Mouse (Mus musculus) myocyte (in vitro differentiated cells): ENCODE data around the gene Zbtb34.

Source experiments
- CEBPB ChIP-seq: IDR thresholded peaks from 2 replicates; pipeline ENCODE4 v1.6.1; 2011; ENCODE audit warnings: mild to moderate bottlenecking, moderate library complexity; ENCODE audit not compliant: poor library complexity, insufficient read depth, severe bottlenecking
- E2F4 ChIP-seq: IDR thresholded peaks from one replicate; pipeline ENCODE4 v1.6.1; 2011; ENCODE audit warnings: mild to moderate bottlenecking, control low read depth, moderate library complexity; ENCODE audit not compliant: insufficient read depth
- MAX ChIP-seq: IDR thresholded peaks from one replicate; pipeline ENCODE4 v1.6.1; 2011; ENCODE audit warnings: low read depth, mild to moderate bottlenecking, control low read depth
- MYOD1 ChIP-seq, 3 experiments: IDR thresholded peaks; one replicate each; pipeline ENCODE4 v1.6.1; 2011; ENCODE audit warnings: control low read depth in 2 of 3, low read depth in 2 of 3, mild to moderate bottlenecking in 2 of 3, moderate library complexity in 1 of 3; ENCODE audit not compliant: insufficient read length in 2 of 3, control insufficient read depth in 1 of 3
- POLR2A ChIP-seq: IDR thresholded peaks from one replicate; pipeline ENCODE4 v1.6.1; 2011; ENCODE audit warnings: low read depth, mild to moderate bottlenecking, control low read depth, moderate library complexity; ENCODE audit not compliant: insufficient read length
- SRF ChIP-seq: IDR thresholded peaks from one replicate; pipeline ENCODE4 v1.6.1; 2011; ENCODE audit warnings: low read depth; ENCODE audit not compliant: control insufficient read depth, insufficient read length
- TCF12 ChIP-seq: IDR thresholded peaks from one replicate; pipeline ENCODE4 v1.6.1; 2011; ENCODE audit warnings: mild to moderate bottlenecking, control low read depth; ENCODE audit not compliant: poor library complexity, insufficient read depth, severe bottlenecking
- TCF3 ChIP-seq: IDR thresholded peaks from one replicate; pipeline ENCODE4 v1.6.1; 2011; ENCODE audit warnings: low read depth, control low read depth; ENCODE audit not compliant: insufficient read length
- USF1 ChIP-seq: IDR thresholded peaks from one replicate; pipeline ENCODE4 v1.6.1; 2011; ENCODE audit warnings: low read depth, mild to moderate bottlenecking, control low read depth, moderate library complexity

GRCm38 (mm10) chr2:33370276-33370776 lies 60.8 kb downstream of the Zbtb34 start:
- TF ChIP-seq MAX = no peak
- TF ChIP-seq POLR2A = no peak
- no peak for TF ChIP-seq TCF12
- TF ChIP-seq USF1 = no peak
- no peak for TF ChIP-seq SRF
- TF ChIP-seq CEBPB = no peak
- TF ChIP-seq TCF3 = no peak
- no peak for TF ChIP-seq MYOD1 (IDR thresholded peaks at IDR 0.05; ENCODE audit: control insufficient read depth in 1 of 3, insufficient read length in 2 of 3, low read depth in 2 of 3)
- no peak for TF ChIP-seq E2F4
